Mouse (Mus musculus): Measurements from ENCODE around the gene Entpd7. TPM values are rescaled to one million over a fixed set of nuclear protein-coding genes. Genes with fewer than 3 reads are reported as not detected.

Gene Entpd7
- total RNA-seq, 2 experiments from 2014 or later, result 7.7 to 17.8 TPM

- no peak for ATAC-seq (ENCODE audit: poor library complexity, severe bottlenecking)
Measured at GRCm38 (mm10) chr19:43720061-43720460, 30.6 kb downstream of the Entpd7 start.

- ATAC-seq (ENCODE audit: poor library complexity, severe bottlenecking), result no peak
Measured at GRCm38 (mm10) chr19:43722891-43723290, 33.4 kb downstream of the Entpd7 start.

- no peak for ATAC-seq (ENCODE audit: poor library complexity, severe bottlenecking)
Measured at GRCm38 (mm10) chr19:43723501-43723900, 34.0 kb downstream of the Entpd7 start.

GRCm38 (mm10) chr19:43724194-43724593 is 34.7 kb downstream of the Entpd7 start:
- ATAC-seq (ENCODE audit: poor library complexity, severe bottlenecking), result no peak

GRCm38 (mm10) chr19:43724821-43725220 is 35.3 kb downstream of the Entpd7 start:
- no peak for ATAC-seq (ENCODE audit: poor library complexity, severe bottlenecking)

GRCm38 (mm10) chr19:43726510-43727146 is 37.2 kb downstream of the Entpd7 start:
- ATAC-seq (ENCODE audit: poor library complexity, severe bottlenecking), result peak; percentile 98

- ATAC-seq (ENCODE audit: poor library complexity, severe bottlenecking), result no peak
Measured at GRCm38 (mm10) chr19:43729296-43730036, 40.0 kb downstream of the Entpd7 start.

- no peak for ATAC-seq (ENCODE audit: poor library complexity, severe bottlenecking)
Measured at GRCm38 (mm10) chr19:43730037-43730428, 40.6 kb downstream of the Entpd7 start.

- ATAC-seq (ENCODE audit: poor library complexity, severe bottlenecking), result no peak
Measured at GRCm38 (mm10) chr19:43731157-43731556, 41.7 kb downstream of the Entpd7 start.

- no peak for ATAC-seq (ENCODE audit: poor library complexity, severe bottlenecking)
Measured at GRCm38 (mm10) chr19:43738409-43738808, 48.9 kb downstream of the Entpd7 start.

GRCm38 (mm10) chr19:43743401-43743800 is 53.9 kb downstream of the Entpd7 start:
- no peak for ATAC-seq (ENCODE audit: poor library complexity, severe bottlenecking)

- no peak for ATAC-seq (ENCODE audit: poor library complexity, severe bottlenecking)
Measured at GRCm38 (mm10) chr19:43745740-43746139, 56.3 kb downstream of the Entpd7 start.

GRCm38 (mm10) chr19:43747877-43748276 is 58.4 kb downstream of the Entpd7 start:
- no peak for ATAC-seq (ENCODE audit: poor library complexity, severe bottlenecking)

- no peak for ATAC-seq (ENCODE audit: poor library complexity, severe bottlenecking)
Measured at GRCm38 (mm10) chr19:43750008-43750407, 60.5 kb downstream of the Entpd7 start.

- ATAC-seq (ENCODE audit: poor library complexity, severe bottlenecking), result peak; percentile 97
Measured at GRCm38 (mm10) chr19:43752489-43753225, 63.2 kb downstream of the Entpd7 start, which contains the start of the genes Cutc and Cox15. Gene Cutc (plus strand): TSS chr19:43752996. Gene Cox15 (minus strand): TSS chr19:43753000.

GRCm38 (mm10) chr19:43753226-43753835 is 63.9 kb downstream of the Entpd7 start:
- ATAC-seq (ENCODE audit: poor library complexity, severe bottlenecking), result peak; percentile 84

- ATAC-seq (ENCODE audit: poor library complexity, severe bottlenecking), result no peak
Measured at GRCm38 (mm10) chr19:43754237-43754636, 64.8 kb downstream of the Entpd7 start.

GRCm38 (mm10) chr19:43754872-43755271 is 65.4 kb downstream of the Entpd7 start:
- no peak for ATAC-seq (ENCODE audit: poor library complexity, severe bottlenecking)

- ATAC-seq (ENCODE audit: poor library complexity, severe bottlenecking), result peak; percentile 66
Measured at GRCm38 (mm10) chr19:43760504-43760903, 71.0 kb downstream of the Entpd7 start.

- no peak for ATAC-seq (ENCODE audit: poor library complexity, severe bottlenecking)
Measured at GRCm38 (mm10) chr19:43761543-43762256, 72.2 kb downstream of the Entpd7 start.

All from megakaryocyte, adult 5-6 weeks (primary cell).